Mouse (Mus musculus): Measurements from ENCODE around the gene Mrpl20.
A peak's percentile ranks its signal among the peaks of the same experiment; 100 is the strongest.

Gene Mrpl20

DNA sequence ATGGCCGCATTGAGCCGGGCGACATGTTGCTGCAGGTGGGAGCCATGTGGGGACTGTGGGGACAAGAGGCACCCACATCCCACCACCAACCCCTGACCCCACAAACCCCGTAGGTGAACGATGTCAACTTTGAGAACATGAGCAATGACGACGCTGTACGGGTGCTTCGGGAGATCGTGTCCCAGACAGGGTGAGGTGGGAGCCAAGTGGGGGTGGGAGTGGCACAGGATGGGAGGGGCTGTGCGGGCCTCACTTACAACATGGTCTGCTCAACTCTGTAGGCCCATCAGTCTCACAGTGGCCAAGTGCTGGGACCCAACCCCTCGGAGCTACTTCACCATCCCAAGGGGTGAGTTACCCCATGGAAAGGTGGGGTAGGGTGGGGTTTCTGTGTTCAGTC is 52.3 kb downstream of the Mrpl20 start:
- no peak for DNase-seq (ENCODE audit: low read depth)

DNA sequence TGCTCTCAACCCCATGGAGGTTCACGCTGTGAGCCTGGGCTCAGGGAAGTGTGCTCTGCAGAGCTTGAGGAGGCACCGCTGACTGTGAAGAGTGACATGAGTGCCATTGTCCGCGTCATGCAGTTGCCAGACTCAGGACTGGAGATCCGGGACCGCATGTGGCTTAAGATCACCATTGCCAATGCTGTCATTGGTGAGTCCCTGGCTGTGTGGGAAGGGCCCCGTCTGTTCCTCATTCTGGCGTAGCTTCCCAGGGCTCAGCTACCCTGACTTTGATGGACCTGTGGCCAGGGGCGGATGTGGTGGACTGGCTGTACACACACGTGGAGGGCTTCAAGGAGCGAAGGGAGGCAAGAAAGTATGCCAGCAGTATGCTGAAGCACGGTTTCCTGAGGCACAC is 53.4 kb downstream of the Mrpl20 start:
- DNase-seq (ENCODE audit: low read depth), result no peak

DNA sequence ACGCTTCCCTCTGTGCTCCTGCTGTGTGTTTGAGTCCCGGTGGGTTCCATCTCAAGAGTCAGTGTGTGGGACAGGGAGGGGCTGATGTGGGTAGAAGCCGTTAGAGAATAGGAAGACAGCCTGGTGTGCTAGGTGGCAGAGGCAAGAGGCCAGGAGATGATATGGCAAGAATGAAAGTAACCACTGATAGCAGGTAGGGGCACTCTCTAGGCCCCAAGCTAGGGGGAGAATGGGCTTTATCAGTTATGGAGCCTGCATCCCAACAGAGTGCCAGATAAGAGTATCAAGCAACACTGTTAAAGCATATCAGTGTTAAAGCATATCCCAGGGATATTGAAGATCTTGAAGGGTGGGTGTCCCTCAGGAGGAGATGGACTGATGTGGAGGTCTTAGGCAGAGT is 54.2 kb downstream of the Mrpl20 start:
- DNase-seq (ENCODE audit: low read depth), result no peak

DNA sequence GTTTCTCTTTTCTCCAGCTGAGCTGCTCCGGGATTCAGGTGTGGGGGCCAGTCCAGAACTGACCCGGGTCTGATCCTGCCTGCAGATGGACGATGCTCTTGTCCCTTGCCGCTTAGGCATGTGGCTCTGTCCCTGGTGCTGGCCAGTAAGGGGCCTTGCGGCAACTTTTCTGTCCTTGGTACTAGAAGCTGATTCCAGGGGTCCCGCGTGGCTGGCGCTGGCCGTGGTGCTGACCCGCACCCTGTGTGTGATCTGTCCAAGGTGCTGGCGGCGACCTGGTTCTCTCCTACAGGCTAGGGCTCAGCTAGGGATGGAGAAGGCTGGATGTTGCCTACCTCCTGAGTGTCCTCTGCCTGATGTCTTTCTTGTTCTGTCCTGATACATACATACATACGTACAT is 56.6 kb downstream of the Mrpl20 start:
- peak; percentile 52 for DNase-seq (ENCODE audit: low read depth)
